Mouse (Mus musculus) lung, postnatal 14 days (tissue): ENCODE measurements around the gene C1qtnf2.

Source experiments
- DNase-seq: peaks from one replicate; pipeline ENCODE4 v3.0.0; 2021

C1qtnf2 gene

GRCm38 (mm10) chr11:43474225-43474774 is at the start of gene C1qtnf2:
Gene C1qtnf2 (plus strand): TSS chr11:43474276.
- DNase-seq = peak; percentile 62

- DNase-seq = no peak
Measured at GRCm38 (mm10) chr11:43424386-43424785, 49.7 kb upstream of the C1qtnf2 start.

GRCm38 (mm10) chr11:43425166-43425709 is 48.8 kb upstream of the C1qtnf2 start:
- no peak for DNase-seq

GRCm38 (mm10) chr11:43425824-43426413 is 48.2 kb upstream of the C1qtnf2 start, which contains the start of gene Pttg1:
Gene Pttg1 (minus strand): TSS chr11:43426251.
- peak; percentile 82 for DNase-seq

- DNase-seq = no peak
Measured at GRCm38 (mm10) chr11:43426414-43426884, 47.6 kb upstream of the C1qtnf2 start.

GRCm38 (mm10) chr11:43433254-43434023 is 40.6 kb upstream of the C1qtnf2 start, which contains the start of gene Slu7:
Gene Slu7 (plus strand): TSS chr11:43433744.
- peak; percentile 75 for DNase-seq

GRCm38 (mm10) chr11:43434024-43434407 is 40.1 kb upstream of the C1qtnf2 start:
- DNase-seq = no peak

- no peak for DNase-seq
Measured at GRCm38 (mm10) chr11:43441121-43441520, 33.0 kb upstream of the C1qtnf2 start.

- no peak for DNase-seq
Measured at GRCm38 (mm10) chr11:43443183-43443582, 30.9 kb upstream of the C1qtnf2 start.

- no peak for DNase-seq
Measured at GRCm38 (mm10) chr11:43449916-43450315, 24.2 kb upstream of the C1qtnf2 start.

GRCm38 (mm10) chr11:43451322-43451721 is 22.8 kb upstream of the C1qtnf2 start:
- no peak for DNase-seq

GRCm38 (mm10) chr11:43452266-43452665 is 21.8 kb upstream of the C1qtnf2 start:
- DNase-seq = no peak

GRCm38 (mm10) chr11:43463204-43463603 is 10.9 kb upstream of the C1qtnf2 start:
- no peak for DNase-seq

- peak; percentile 34 for DNase-seq
Measured at GRCm38 (mm10) chr11:43470118-43470517, 4.0 kb upstream of the C1qtnf2 start.

- no peak for DNase-seq
Measured at GRCm38 (mm10) chr11:43470881-43471820, 2.9 kb upstream of the C1qtnf2 start.

- no peak for DNase-seq
Measured at GRCm38 (mm10) chr11:43473115-43473514, 961 bp upstream of the C1qtnf2 start.

- DNase-seq = no peak
Measured at GRCm38 (mm10) chr11:43473635-43474224, 346 bp upstream of the C1qtnf2 start.

GRCm38 (mm10) chr11:43479376-43479775 is 5.3 kb downstream of the C1qtnf2 start:
- DNase-seq = no peak

- no peak for DNase-seq
Measured at GRCm38 (mm10) chr11:43480561-43480960, 6.5 kb downstream of the C1qtnf2 start.

- peak; percentile 60 for DNase-seq
Measured at GRCm38 (mm10) chr11:43481672-43482522, 7.8 kb downstream of the C1qtnf2 start.
